28 mouse cellular contexts compared by ENCODE assay signal in the genomic region with DNA sequence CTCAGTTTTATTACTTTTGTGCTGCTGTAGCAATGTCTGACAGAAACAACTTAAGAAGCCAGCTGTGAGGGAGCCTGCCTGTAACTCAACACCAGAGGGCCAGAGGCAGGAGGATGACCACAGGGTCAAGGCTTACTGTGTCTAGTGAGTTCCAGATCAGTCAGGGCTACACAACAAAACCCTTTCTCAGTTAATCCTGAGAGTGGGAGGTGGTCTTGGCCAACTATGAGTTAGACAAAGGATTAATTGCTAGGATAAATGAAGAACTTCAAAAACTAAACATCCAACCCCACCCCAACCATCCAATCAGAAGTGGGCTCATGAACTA. TPM values are rescaled to one million over a fixed set of nuclear protein-coding genes. Genes with fewer than 3 reads are reported as not detected.
DNase-seq lines count a peak whose midpoint lies in the region; ATAC-seq lines count a peak whose summit lies in the region.
"Had no signal": no experiment of that assay in that cellular context is flagged by ENCODE, and none has a peak within 500 bp of the region (broad histone marks: within the 10 kb centered on the region; RNA-seq: fewer than 3 reads in every experiment).

No protein-coding gene starts in this region.

- no peak for DNase-seq in kidney, postnatal 14 days
- peak; percentile 39 for DNase-seq in NIH3T3 (ENCODE audit: low read depth)
- peak; percentile 42 for DNase-seq in embryo, embryonic 11 days
- DNase-seq in left cerebral cortex, adult 9 months (ENCODE audit: low spot score in 2 of 2) = no peak
- DNase-seq in left cerebral cortex, adult 11 months (ENCODE audit: low spot score) = no peak
- no peak for DNase-seq in urinary bladder, postnatal 10 days (ENCODE audit: low spot score)
- DNase-seq: adrenal gland, adult 8-10 months; cerebellum, adult 8-10 months; cerebellum, postnatal 25 days; gastrocnemius, postnatal 25 days; heart, adult 18-20 months; retina, postnatal 1 day; right cerebral cortex, postnatal 14 days had no signal

- H3K9ac ChIP-seq in kidney, embryonic 15.5 days = no peak overlapping the region
- H3K9ac ChIP-seq in intestine, embryonic 16.5 days (ENCODE audit: low read depth, low read length) = no peak overlapping the region
- H3K9ac ChIP-seq: hindbrain, embryonic 14.5 days; limb, embryonic 12.5 days; lung, embryonic 15.5 days; midbrain, embryonic 12.5 days; neural tube, embryonic 12.5 days; stomach, embryonic 15.5 days had no signal

- H3K36me3 ChIP-seq in kidney, embryonic 15.5 days = 0 out of 2 replicates have a peak, but pooled peaks cover 13% of the 10 kb centered on the region
- no peaks in the 10 kb centered on the region for H3K36me3 ChIP-seq in intestine, embryonic 16.5 days (ENCODE audit: control insufficient read depth, insufficient read depth, low read length)
- H3K36me3 ChIP-seq: lung, embryonic 15.5 days; midbrain, embryonic 12.5 days; neural tube, embryonic 12.5 days; stomach, embryonic 15.5 days had no signal

- no peak overlapping the region for H3K27ac ChIP-seq in kidney, embryonic 15.5 days
- no peak overlapping the region for H3K27ac ChIP-seq in intestine, embryonic 16.5 days (ENCODE audit: low read length)
- H3K27ac ChIP-seq: hindbrain, embryonic 14.5 days; kidney, postnatal 0 days; limb, embryonic 12.5 days; lung, embryonic 15.5 days; midbrain, embryonic 12.5 days; neural tube, embryonic 12.5 days; stomach, embryonic 15.5 days had no signal

- no peak overlapping the region for H3K4me3 ChIP-seq in kidney, embryonic 15.5 days (replicated peaks)
- no peak overlapping the region for H3K4me3 ChIP-seq in intestine, embryonic 16.5 days (ENCODE audit: low read length)
- H3K4me3 ChIP-seq: limb, embryonic 12.5 days; lung, embryonic 15.5 days; midbrain, embryonic 12.5 days; myocyte; neural tube, embryonic 12.5 days; stomach, embryonic 15.5 days had no signal

- no peaks in the 10 kb centered on the region for H3K9me3 ChIP-seq in kidney, embryonic 15.5 days (replicated peaks)
- no peaks in the 10 kb centered on the region for H3K9me3 ChIP-seq in intestine, embryonic 16.5 days (ENCODE audit: control insufficient read depth, low read length)
- H3K9me3 ChIP-seq: limb, embryonic 12.5 days; lung, embryonic 15.5 days; midbrain, embryonic 12.5 days; neural tube, embryonic 12.5 days; stomach, embryonic 15.5 days had no signal

- H3K27me3 ChIP-seq in kidney, embryonic 15.5 days = no peaks in the 10 kb centered on the region
- H3K27me3 ChIP-seq in intestine, embryonic 16.5 days (replicated peaks; ENCODE audit: control insufficient read depth, insufficient read depth, low read length) = no peaks in the 10 kb centered on the region
- H3K27me3 ChIP-seq: CH12.LX; limb, embryonic 12.5 days; lung, embryonic 15.5 days; midbrain, embryonic 12.5 days; neural tube, embryonic 12.5 days; stomach, embryonic 15.5 days had no signal

- 0 out of 2 replicates have a peak, but pooled peaks cover 2% of the 10 kb centered on the region for H3K4me1 ChIP-seq in kidney, embryonic 15.5 days
- no peaks in the 10 kb centered on the region for H3K4me1 ChIP-seq in intestine, embryonic 16.5 days (ENCODE audit: control insufficient read depth, insufficient read depth, low read length)
- H3K4me1 ChIP-seq: midbrain, embryonic 12.5 days; neural tube, embryonic 12.5 days; stomach, embryonic 15.5 days had no signal

- no peak overlapping the region for H3K4me2 ChIP-seq in kidney, embryonic 15.5 days
- H3K4me2 ChIP-seq in intestine, embryonic 16.5 days (ENCODE audit: low read depth, low read length) = no peak overlapping the region
- H3K4me2 ChIP-seq: heart, embryonic 11.5 days; hindbrain, embryonic 14.5 days; limb, embryonic 12.5 days; liver, embryonic 11.5 days; lung, embryonic 15.5 days; midbrain, embryonic 12.5 days; neural tube, embryonic 12.5 days; stomach, embryonic 15.5 days had no signal

- peak; percentile 76; the same call in 1 of the 2 replicates for ATAC-seq in kidney, embryonic 15.5 days (replicated peaks; ENCODE audit: low FRiP score)
- peak; percentile 69 for ATAC-seq in intestine, embryonic 16.5 days
- ATAC-seq: forebrain, embryonic 14.5 days; inflammation-experienced regulatory T-cells, adult 6 months had no signal

RNA-seq across cellular contexts. Expression of a gene that starts 45.3 kb away (rescaled TPM):
- polyA plus RNA-seq in kidney, embryonic 15.5 days (2015; fragmentation: Nextera tagmentation; extraction: Ambion mirVana) = 8.6 and 9.4 TPM in 2 replicates
- 5.3 and 6.3 TPM in 2 replicates for polyA plus RNA-seq in intestine, embryonic 16.5 days (2015; fragmentation: Nextera tagmentation; extraction: Ambion mirVana)

Comparison
In these comparisons a context has a peak if more than half of its experiments do, and no peak if none do; other contexts are left out.
1. DNase-seq: peak in NIH3T3 (single experiment) and embryo, embryonic 11 days (single experiment); none in kidney, postnatal 14 days (single experiment), left cerebral cortex, adult 9 months (0 of 2), left cerebral cortex, adult 11 months (single experiment) and urinary bladder, postnatal 10 days (single experiment).